Mouse (Mus musculus): ENCODE data around the gene Mapk1ip1l. TPM values are rescaled to one million over a fixed set of nuclear protein-coding genes. Genes with fewer than 3 reads are reported as not detected.

Gene Mapk1ip1l
- polyA plus RNA-seq, 1 experiment from 2014 or later: 82.1 TPM

Other genes with a start within 250 kb of the Mapk1ip1l start
- gene Gch1, start 108.9 kb upstream of the Mapk1ip1l start, polyA plus RNA-seq (2016; fragmentation: Nextera tagmentation; extraction: Ambion mirVana): 6.5 and 8.1 TPM in 2 replicates
- gene Wdhd1, start 21.4 kb upstream of the Mapk1ip1l start, polyA plus RNA-seq (2016; fragmentation: Nextera tagmentation; extraction: Ambion mirVana): 31.8 and 35.9 TPM in 2 replicates
- gene Socs4, start 21.3 kb upstream of the Mapk1ip1l start, polyA plus RNA-seq (2016; fragmentation: Nextera tagmentation; extraction: Ambion mirVana): 2.0 and 3.3 TPM in 2 replicates
- gene Lgals3, start 69.5 kb downstream of the Mapk1ip1l start, polyA plus RNA-seq (2016; fragmentation: Nextera tagmentation; extraction: Ambion mirVana): 1.4 and 2.2 TPM in 2 replicates
- gene Dlgap5, start 120.1 kb downstream of the Mapk1ip1l start, polyA plus RNA-seq (2016; fragmentation: Nextera tagmentation; extraction: Ambion mirVana): 55.9 and 65.2 TPM in 2 replicates
- 21.8 and 22.0 TPM in 2 replicates for gene Fbxo34, start 152.2 kb downstream of the Mapk1ip1l start, polyA plus RNA-seq (2016; fragmentation: Nextera tagmentation; extraction: Ambion mirVana)

All from heart, embryonic 10.5 days (tissue).